Mouse (Mus musculus): ENCODE results near the gene Mettl6. TPM values are rescaled to one million over a fixed set of nuclear protein-coding genes. Genes with fewer than 3 reads are reported as not detected.

Gene Mettl6
- polyA plus RNA-seq (2016; fragmentation: Nextera tagmentation; extraction: Ambion mirVana) = 85.1 and 89.2 TPM in 2 replicates

DNA sequence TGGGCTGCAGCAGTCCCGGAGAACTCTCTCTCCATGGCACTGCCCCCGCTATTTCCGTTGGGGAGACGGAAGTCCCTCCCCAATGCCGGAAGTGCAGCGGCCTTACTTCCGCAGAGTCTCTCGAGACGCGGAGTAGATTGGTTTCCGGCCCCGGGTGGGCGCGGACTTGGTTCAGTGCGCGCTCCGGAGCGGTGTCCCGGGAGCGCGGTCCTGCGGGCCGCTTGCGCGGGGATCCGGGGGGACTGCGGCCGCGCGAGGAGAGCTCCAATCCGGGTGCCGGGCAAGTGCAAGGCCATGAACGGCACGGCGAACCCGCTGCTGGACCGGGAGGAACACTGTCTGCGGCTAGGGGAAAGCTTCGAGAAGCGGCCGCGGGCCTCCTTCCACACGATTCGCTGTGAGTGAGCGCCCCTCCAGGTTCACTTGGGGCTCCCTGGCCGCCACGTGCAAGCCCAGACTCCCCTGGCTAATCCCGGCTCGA is at the start of gene Mettl6:
Gene Mettl6, minus strand, starts transcription at position 66 of the 481 bp plus-strand sequence.
- H3K9ac ChIP-seq (replicated peaks) = peak within 1 kb of the TSS; percentile 87
- peak within 1 kb of the TSS; percentile 93 for H3K27ac ChIP-seq
- ATAC-seq (ENCODE audit: insufficient number of reproducible peaks, insufficient read depth, low FRiP score, low TSS enrichment, low read depth) = peak; percentile 86
- peaks cover 22% of the 10 kb centered on the region for H3K4me1 ChIP-seq (replicated peaks)
- no peaks in the 10 kb centered on the region for H3K27me3 ChIP-seq
- H3K9me3 ChIP-seq = no peaks in the 10 kb centered on the region
- under 1% methylated on average over 49 of the region's 49 CpGs for WGBS
- peak within 1 kb of the TSS; percentile 91 for H3K4me2 ChIP-seq
- H3K4me3 ChIP-seq (replicated peaks) = peak within 1 kb of the TSS; percentile 87
- H3K36me3 ChIP-seq = peaks cover 49% of the 10 kb centered on the region

DNA sequence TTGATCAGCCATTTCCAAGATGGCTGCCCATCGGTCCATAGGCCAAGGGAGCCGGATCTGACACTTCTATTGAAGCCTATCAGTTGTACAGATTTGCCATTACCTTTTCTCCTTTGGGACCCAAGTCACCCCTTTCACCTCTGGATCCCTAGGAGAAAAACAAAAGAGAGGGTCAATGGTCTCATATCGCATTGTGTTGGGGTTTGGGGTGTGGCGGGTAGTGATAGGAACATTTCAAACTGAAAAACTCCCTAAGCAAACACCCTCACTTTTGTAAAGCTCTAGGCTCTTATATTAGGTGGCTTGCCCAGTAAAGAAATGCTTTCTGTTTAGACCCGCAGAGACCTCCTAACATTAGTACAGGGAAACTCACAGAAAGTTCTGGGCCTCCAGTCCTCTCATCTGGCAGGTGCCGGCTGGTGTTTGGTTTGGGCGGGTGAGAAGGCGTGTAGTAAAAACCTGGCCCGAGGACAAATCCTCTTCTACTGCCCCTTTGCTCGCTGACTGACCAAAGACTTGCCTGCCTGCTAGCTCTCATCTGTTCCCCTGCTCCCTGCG is 49.1 kb upstream of the Mettl6 start:
- H3K36me3 ChIP-seq = no peaks in the 10 kb centered on the region
- H3K4me1 ChIP-seq (replicated peaks) = no peaks in the 10 kb centered on the region
- 77% methylated on average over 11 of the region's 11 CpGs for WGBS
- 0 out of 2 replicates have a peak overlapping the region, but pooled peaks have one; percentile 8 for H3K9ac ChIP-seq (replicated peaks)
- H3K4me3 ChIP-seq (replicated peaks) = no peak overlapping the region
- H3K27me3 ChIP-seq = no peaks in the 10 kb centered on the region
- no peak overlapping the region for H3K4me2 ChIP-seq
- no peak for ATAC-seq (ENCODE audit: insufficient number of reproducible peaks, insufficient read depth, low FRiP score, low TSS enrichment, low read depth)
- no peaks in the 10 kb centered on the region for H3K9me3 ChIP-seq
- no peak overlapping the region for H3K27ac ChIP-seq

DNA sequence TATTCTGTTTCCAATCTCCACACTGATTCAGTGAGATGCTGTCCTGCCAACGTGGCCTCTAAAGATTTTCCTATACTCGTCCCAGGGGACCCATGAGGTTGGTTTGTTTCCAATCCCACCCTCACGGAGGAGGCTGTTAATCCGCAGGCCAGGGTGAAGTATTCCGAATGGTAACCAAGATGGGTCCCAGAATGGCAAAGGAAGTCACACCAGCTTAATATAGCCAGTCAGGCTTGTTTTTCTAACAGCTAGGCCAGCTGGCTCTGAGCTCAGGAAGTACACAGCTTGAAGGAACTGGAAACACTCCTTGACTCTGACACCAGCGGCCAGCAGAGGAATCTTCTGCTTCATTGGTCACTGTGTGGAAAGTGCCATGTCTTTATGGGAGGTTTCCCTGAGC is 42.5 kb upstream of the Mettl6 start:
- no peak overlapping the region for H3K4me2 ChIP-seq
- H3K9ac ChIP-seq (replicated peaks) = no peak overlapping the region
- H3K4me1 ChIP-seq (replicated peaks) = no peaks in the 10 kb centered on the region
- H3K9me3 ChIP-seq = no peaks in the 10 kb centered on the region
- no peaks in the 10 kb centered on the region for H3K27me3 ChIP-seq
- H3K27ac ChIP-seq = no peak overlapping the region
- no peak for ATAC-seq (ENCODE audit: insufficient number of reproducible peaks, insufficient read depth, low FRiP score, low TSS enrichment, low read depth)
- no peak overlapping the region for H3K4me3 ChIP-seq (replicated peaks)
- 70% methylated on average over 6 of the region's 6 CpGs for WGBS
- H3K36me3 ChIP-seq = no peaks in the 10 kb centered on the region

GRCm38 (mm10) chr14:31532656-31533055 is 37.8 kb upstream of the Mettl6 start:
- no peaks in the 10 kb centered on the region for H3K36me3 ChIP-seq
- peaks cover 6% of the 10 kb centered on the region; the same call in 1 of the 2 replicates for H3K4me1 ChIP-seq (replicated peaks)
- no peak for ATAC-seq (ENCODE audit: insufficient number of reproducible peaks, insufficient read depth, low FRiP score, low TSS enrichment, low read depth)
- no peaks in the 10 kb centered on the region for H3K27me3 ChIP-seq
- H3K4me3 ChIP-seq (replicated peaks) = no peak overlapping the region
- peak overlapping the region; percentile 62; the same call in 1 of the 2 replicates for H3K27ac ChIP-seq
- H3K9me3 ChIP-seq = no peaks in the 10 kb centered on the region
- 62% methylated on average over 3 of the region's 3 CpGs for WGBS
- no peak overlapping the region for H3K9ac ChIP-seq (replicated peaks)
- no peak overlapping the region for H3K4me2 ChIP-seq

DNA sequence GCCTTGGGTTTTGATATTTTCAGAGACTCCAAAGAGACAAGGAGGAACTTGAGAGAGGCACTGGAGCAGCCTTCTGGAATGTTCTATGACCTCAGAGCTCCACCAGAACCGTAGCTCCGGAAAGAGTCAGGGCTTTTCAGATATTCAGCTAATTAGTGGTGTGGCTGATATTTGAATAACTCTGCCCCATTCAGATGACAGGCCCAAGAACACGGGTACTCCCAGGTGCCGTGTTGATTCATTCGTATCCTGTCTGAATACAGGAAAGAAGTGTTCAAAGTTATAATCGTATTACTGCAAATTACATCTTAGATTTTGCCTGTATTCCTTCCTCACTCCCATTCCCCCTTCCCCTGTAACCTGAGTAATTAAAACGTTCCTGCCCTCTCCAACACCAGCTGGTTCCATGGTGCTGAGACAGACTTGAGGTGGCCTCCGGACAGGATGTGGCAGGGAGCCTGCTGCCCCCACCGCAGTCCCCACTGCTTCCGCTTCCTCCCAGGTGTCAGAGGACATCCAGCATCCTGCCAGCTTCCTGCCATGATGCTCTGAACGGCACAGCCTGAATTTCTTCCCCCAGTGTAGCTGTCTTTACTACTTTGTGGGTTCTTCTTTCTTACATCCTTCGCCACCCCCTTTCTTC is 36.8 kb upstream of the Mettl6 start:
- Histone ChIP-seq H3K27me3 (no peaks in the 10 kb centered on the region), H3K36me3 (no peaks in the 10 kb centered on the region), H3K4me2 (no peak overlapping the region), H3K4me1 (replicated peaks) (peaks cover 6% of the 10 kb centered on the region; the same call in 1 of the 2 replicates), H3K9ac (replicated peaks) (no peak overlapping the region), H3K4me3 (replicated peaks) (no peak overlapping the region), H3K9me3 (no peaks in the 10 kb centered on the region), H3K27ac (peak overlapping the region; percentile 62)
- WGBS = 55% methylated on average over 12 of the region's 12 CpGs
- ATAC-seq (ENCODE audit: insufficient number of reproducible peaks, insufficient read depth, low FRiP score, low TSS enrichment, low read depth) = no peak

DNA sequence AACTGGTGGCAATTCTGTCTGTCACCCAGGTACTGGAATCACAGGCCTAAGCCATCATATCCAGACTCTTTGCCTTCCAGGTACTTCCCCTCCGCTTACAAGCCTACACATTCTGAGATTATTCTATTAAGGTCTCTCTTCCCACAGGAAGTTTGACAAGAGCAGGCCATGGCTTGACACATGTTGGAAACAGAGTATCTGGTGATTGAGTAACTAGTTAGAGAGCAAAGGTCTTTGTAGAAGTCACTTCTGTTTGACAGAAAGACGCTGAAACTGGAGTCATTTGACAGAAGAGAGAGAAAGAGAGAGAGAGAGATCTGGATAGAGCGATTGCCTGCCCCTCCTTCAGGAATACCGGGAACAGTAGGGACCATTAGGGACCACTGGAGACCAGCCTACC is 36.0 kb upstream of the Mettl6 start:
- WGBS = 85% methylated on average over 4 of the region's 4 CpGs
- Histone ChIP-seq H3K36me3 (no peaks in the 10 kb centered on the region), H3K4me3 (replicated peaks) (no peak overlapping the region), H3K27me3 (no peaks in the 10 kb centered on the region), H3K27ac (no peak overlapping the region), H3K9me3 (no peaks in the 10 kb centered on the region), H3K4me1 (replicated peaks) (peaks cover 6% of the 10 kb centered on the region; the same call in 1 of the 2 replicates), H3K4me2 (no peak overlapping the region), H3K9ac (replicated peaks) (no peak overlapping the region)
- no peak for ATAC-seq (ENCODE audit: insufficient number of reproducible peaks, insufficient read depth, low FRiP score, low TSS enrichment, low read depth)

DNA sequence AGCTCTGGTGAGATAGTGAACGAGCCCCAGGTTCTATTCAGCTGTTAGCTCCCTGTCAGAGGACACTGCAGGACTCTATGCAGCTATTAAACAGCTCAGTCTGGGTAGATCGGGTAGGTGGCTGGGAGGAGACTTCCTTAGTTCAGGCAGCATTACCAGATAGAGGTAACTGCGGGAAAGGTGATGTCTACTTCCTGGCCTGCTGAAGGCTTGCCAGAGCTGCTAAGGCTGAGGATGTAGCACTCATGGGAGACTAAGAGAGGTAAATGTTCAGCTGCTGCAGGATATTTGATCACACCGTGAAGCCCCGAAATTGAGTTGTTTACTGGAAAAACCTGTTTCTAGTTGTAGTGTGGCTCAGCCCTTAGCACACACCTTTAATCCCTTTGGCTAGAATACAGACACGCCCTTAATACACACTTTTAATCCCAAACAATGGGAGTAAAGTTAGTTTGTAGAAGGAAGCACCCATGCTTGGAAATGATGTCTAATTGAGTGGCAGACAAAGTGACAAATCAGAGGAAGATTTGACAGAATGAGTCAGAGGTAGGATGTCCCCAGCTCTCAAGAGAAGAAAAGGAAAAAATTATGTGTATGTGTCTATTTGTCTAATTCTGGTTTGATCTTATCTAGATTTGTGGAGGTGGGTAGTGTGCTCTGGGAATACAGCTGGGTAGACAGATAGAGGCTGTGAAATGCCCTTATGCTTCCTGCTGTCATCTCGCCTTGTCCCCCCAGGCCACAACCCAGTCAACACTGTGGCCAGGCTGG is 30.4 kb upstream of the Mettl6 start:
- no peaks in the 10 kb centered on the region for H3K9me3 ChIP-seq
- H3K36me3 ChIP-seq = no peaks in the 10 kb centered on the region
- no peak overlapping the region for H3K4me2 ChIP-seq
- H3K27me3 ChIP-seq = no peaks in the 10 kb centered on the region
- H3K27ac ChIP-seq = no peak overlapping the region
- ATAC-seq (ENCODE audit: insufficient number of reproducible peaks, insufficient read depth, low FRiP score, low TSS enrichment, low read depth) = no peak
- no peak overlapping the region for H3K4me3 ChIP-seq (replicated peaks)
- H3K4me1 ChIP-seq (replicated peaks) = no peaks in the 10 kb centered on the region
- H3K9ac ChIP-seq (replicated peaks) = no peak overlapping the region
- WGBS = 68% methylated on average over 7 of the region's 7 CpGs

DNA sequence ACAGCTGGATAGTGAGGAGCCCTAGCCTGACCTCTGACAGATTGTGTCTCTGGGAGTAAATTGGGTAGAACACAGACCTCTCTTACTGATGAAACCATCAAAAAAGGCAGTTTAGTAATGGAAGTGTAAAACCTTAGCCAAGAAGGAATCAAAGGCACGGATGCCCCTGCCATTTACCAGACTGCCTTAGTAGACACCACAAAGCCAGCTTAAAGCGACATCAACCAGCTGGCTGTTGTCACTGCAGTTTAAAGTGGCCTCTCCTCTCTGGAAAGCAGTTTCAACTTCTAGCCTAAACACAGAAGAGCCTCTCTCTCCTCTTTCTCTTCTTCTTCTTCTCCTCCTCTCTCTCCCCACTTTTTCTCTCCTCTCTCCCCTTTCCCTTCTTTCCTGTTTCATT is 26.5 kb upstream of the Mettl6 start:
- Histone ChIP-seq H3K27me3 (no peaks in the 10 kb centered on the region), H3K4me2 (no peak overlapping the region), H3K9me3 (no peaks in the 10 kb centered on the region), H3K27ac (no peak overlapping the region), H3K4me1 (replicated peaks) (no peaks in the 10 kb centered on the region), H3K36me3 (no peaks in the 10 kb centered on the region), H3K4me3 (replicated peaks) (no peak overlapping the region), H3K9ac (replicated peaks) (no peak overlapping the region)
- ATAC-seq (ENCODE audit: insufficient number of reproducible peaks, insufficient read depth, low FRiP score, low TSS enrichment, low read depth) = no peak
- WGBS = 59% methylated on average over 2 of the region's 2 CpGs

- Histone ChIP-seq H3K4me2 (no peak overlapping the region), H3K27me3 (no peaks in the 10 kb centered on the region), H3K4me1 (replicated peaks) (no peaks in the 10 kb centered on the region), H3K27ac (no peak overlapping the region), H3K9ac (replicated peaks) (no peak overlapping the region), H3K36me3 (no peaks in the 10 kb centered on the region), H3K4me3 (replicated peaks) (no peak overlapping the region), H3K9me3 (peaks cover 11% of the 10 kb centered on the region; the same call in 1 of the 2 replicates)
- 56% methylated on average over 3 of the region's 3 CpGs for WGBS
- ATAC-seq (ENCODE audit: insufficient number of reproducible peaks, insufficient read depth, low FRiP score, low TSS enrichment, low read depth) = no peak
Measured at GRCm38 (mm10) chr14:31519165-31519564, 24.3 kb upstream of the Mettl6 start.

DNA sequence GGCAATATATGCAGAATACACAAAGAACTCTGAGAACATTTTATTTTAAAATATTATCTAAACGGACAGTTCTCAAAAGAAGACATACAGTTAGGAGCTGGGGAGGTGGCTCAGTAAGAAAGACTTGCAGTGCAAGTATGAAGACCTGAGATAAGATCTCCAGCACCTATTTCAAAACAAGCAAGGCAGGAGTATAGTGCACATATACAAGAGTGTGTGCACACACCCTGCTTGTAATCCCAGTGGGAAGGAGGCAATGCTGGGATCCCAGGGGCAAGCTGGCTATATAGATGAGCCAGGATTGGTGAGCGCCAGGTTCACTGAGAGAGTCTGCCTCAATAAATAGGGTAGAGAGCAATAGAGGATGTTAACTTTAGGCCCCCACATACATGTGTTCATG is 21.1 kb upstream of the Mettl6 start:
- H3K27ac ChIP-seq = no peak overlapping the region
- WGBS = 88% methylated on average over 2 of the region's 2 CpGs
- H3K4me2 ChIP-seq = no peak overlapping the region

GRCm38 (mm10) chr14:31510322-31510721 is 15.5 kb upstream of the Mettl6 start:
- Histone ChIP-seq H3K9me3 (peaks cover 17% of the 10 kb centered on the region; the same call in 1 of the 2 replicates), H3K27ac (no peak overlapping the region), H3K4me3 (replicated peaks) (no peak overlapping the region), H3K4me1 (replicated peaks) (no peaks in the 10 kb centered on the region), H3K27me3 (no peaks in the 10 kb centered on the region), H3K9ac (replicated peaks) (no peak overlapping the region), H3K4me2 (no peak overlapping the region), H3K36me3 (peaks cover 56% of the 10 kb centered on the region)
- no peak for ATAC-seq (ENCODE audit: insufficient number of reproducible peaks, insufficient read depth, low FRiP score, low TSS enrichment, low read depth)
- 90% methylated on average over 3 of the region's 3 CpGs for WGBS

More for the DNA sequence above, 21.1 kb upstream of the Mettl6 start:
- H3K4me1 ChIP-seq (replicated peaks) = no peaks in the 10 kb centered on the region
- H3K36me3 ChIP-seq = peaks cover 6% of the 10 kb centered on the region; the same call in 1 of the 2 replicates
- peaks cover 17% of the 10 kb centered on the region; the same call in 1 of the 2 replicates for H3K9me3 ChIP-seq
- H3K4me3 ChIP-seq (replicated peaks) = no peak overlapping the region
- no peaks in the 10 kb centered on the region for H3K27me3 ChIP-seq
- ATAC-seq (ENCODE audit: insufficient number of reproducible peaks, insufficient read depth, low FRiP score, low TSS enrichment, low read depth) = no peak
- no peak overlapping the region for H3K9ac ChIP-seq (replicated peaks)

All from limb, embryonic 12.5 days (tissue).